In the genomic region with DNA sequence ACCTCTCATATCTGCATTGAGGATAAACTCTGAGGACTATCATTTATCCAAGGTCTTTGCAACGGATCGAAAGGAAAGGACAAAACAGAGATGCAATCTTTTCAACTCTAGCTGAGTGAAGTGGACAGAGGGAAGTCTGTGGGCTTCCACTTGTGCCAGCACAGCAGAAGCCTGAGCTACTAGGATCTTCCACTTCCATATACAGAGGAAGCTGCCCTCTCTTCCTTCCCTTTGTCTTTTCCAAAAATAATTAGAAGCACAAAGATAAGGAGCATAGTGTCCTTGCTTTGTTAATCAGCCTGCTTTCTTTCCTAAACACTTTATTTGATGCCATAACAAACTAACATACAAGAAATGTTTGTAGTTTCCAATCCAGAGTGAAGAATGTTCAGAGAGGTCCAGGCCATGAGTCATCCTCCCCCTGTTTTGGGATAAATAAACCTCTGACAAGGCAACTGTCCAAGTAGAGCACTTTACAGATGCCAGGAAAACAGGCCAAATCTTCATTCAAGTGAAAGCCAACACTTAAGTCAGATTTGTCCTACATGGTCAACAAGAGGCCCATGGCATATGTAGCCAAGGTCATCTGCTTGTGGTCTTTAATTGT, we compare ENCODE assay signal across 16 mouse cellular contexts.
DNase-seq lines count a peak whose midpoint lies in the region; ATAC-seq and TF ChIP-seq lines count a peak whose summit lies in the region.
"Had no signal": no experiment of that assay in that cellular context is flagged by ENCODE, and none has a peak within 500 bp of the region (broad histone marks: within the 10 kb centered on the region; RNA-seq: fewer than 3 reads in every experiment).

No protein-coding gene starts in this region.

- H3K4me1 ChIP-seq in lung, adult 2 months (ENCODE audit: control insufficient read depth, insufficient read depth, low read length) = peaks cover 13% of the 10 kb centered on the region
- H3K4me1 ChIP-seq: embryonic facial prominence, embryonic 15.5 days; limb, embryonic 15.5 days had no signal

- no peak for TF ChIP-seq POLR2A in lung, adult 2 months (IDR thresholded peaks at IDR 0.05; ENCODE audit: borderline replicate concordance, extremely low read depth, low read depth, low read length)

- WGBS in lung, adult 2 months = 31% methylated on average over 2 of the region's 2 CpGs

- TF ChIP-seq CTCF in gastrocnemius, adult 2 months (IDR thresholded peaks at IDR 0.05) = no peak
- TF ChIP-seq CTCF in lung, adult 2 months (IDR thresholded peaks at IDR 0.05; ENCODE audit: insufficient read depth, low read length) = no peak

- intact Hi-C loops in gastrocnemius, adult 2 months (cut with DNase I) = no loop called here

- ATAC-seq in frontal cortex, adult (ENCODE audit: low TSS enrichment) = no peak
- ATAC-seq: activated CD4-positive, CD25-positive, alpha-beta regulatory T cell, adult 4 months; forebrain, embryonic 16.5 days; hindbrain, embryonic 16.5 days had no signal

- peak overlapping the region; percentile 1; the same call in 1 of the 2 replicates for H3K27ac ChIP-seq in gastrocnemius, adult 2 months
- H3K27ac ChIP-seq: embryonic facial prominence, embryonic 15.5 days; left cerebral cortex, adult 2 months; limb, embryonic 15.5 days; neural tube, embryonic 15.5 days had no signal

- no peak overlapping the region for H3K4me3 ChIP-seq in gastrocnemius, adult 2 months
- H3K4me3 ChIP-seq in lung, adult 2 months (replicated peaks; ENCODE audit: extremely low read depth, low read depth, low read length) = no peak overlapping the region
- H3K4me3 ChIP-seq: embryonic facial prominence, embryonic 15.5 days; left cerebral cortex, adult 2 months; limb, embryonic 15.5 days; neural tube, embryonic 15.5 days had no signal

- DNase-seq in gastrocnemius, adult 2 months = peak; percentile 26
- no peak for DNase-seq in gastrocnemius, adult 8-10 months (ENCODE audit: low spot score in 2 of 2)
- DNase-seq in lung, adult 18-20 months = peak; percentile 37 to 70
- no peak for DNase-seq in lung, adult 2 months
- DNase-seq in heart, adult 9 months (ENCODE audit: low spot score in 2 of 2) = peak; percentile 58 to 68
- peak; percentile 82 for DNase-seq in lung, postnatal 25 days (ENCODE audit: low spot score)
- DNase-seq in thymus, postnatal 10 days (ENCODE audit: low spot score in 2 of 2) = no peak
- DNase-seq: cerebellum, adult 11-12 months had no signal

Comparison
In these comparisons a context has a peak if more than half of its experiments do, and no peak if none do; other contexts are left out.
1. DNase-seq: peak in gastrocnemius, adult 2 months (single experiment), lung, adult 18-20 months (2 of 2), heart, adult 9 months (2 of 2) and lung, postnatal 25 days (single experiment); none in gastrocnemius, adult 8-10 months (0 of 2), lung, adult 2 months (single experiment) and thymus, postnatal 10 days (0 of 2).